Mouse (Mus musculus) skeletal muscle tissue, adult 2 months (tissue): ENCODE measurements around the gene Per1.

Experiments used
- DNase-seq: peaks from one replicate; pipeline ENCODE4 v3.0.0-alpha.2; 2012; ENCODE audit warnings: low read depth, low spot score

Gene Per1

DNA sequence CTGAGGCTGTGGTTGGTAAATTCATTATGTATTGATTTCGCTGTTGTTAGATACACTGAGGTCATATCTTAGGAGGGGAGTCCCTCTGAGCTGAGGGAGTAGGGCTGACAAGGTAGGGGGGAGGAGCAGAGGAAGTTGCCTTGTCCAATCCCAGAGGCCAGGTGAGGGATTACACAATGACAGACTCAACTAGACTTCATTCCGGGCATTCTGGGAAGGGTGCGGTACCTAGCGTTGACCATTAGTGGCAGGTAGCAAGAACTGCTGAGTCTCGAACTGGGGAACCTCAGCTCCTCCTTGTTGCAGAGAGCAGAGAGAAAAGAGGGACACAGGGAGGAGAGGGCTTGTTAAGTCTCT, 38.5 kb downstream of the Per1 start:
- no peak for DNase-seq

GRCm38 (mm10) chr11:69133923-69134621, 39.1 kb downstream of the Per1 start:
- DNase-seq: no peak

GRCm38 (mm10) chr11:69134622-69134968, 39.6 kb downstream of the Per1 start:
- no peak for DNase-seq

GRCm38 (mm10) chr11:69135361-69135760, 40.3 kb downstream of the Per1 start:
- DNase-seq: no peak

DNA sequence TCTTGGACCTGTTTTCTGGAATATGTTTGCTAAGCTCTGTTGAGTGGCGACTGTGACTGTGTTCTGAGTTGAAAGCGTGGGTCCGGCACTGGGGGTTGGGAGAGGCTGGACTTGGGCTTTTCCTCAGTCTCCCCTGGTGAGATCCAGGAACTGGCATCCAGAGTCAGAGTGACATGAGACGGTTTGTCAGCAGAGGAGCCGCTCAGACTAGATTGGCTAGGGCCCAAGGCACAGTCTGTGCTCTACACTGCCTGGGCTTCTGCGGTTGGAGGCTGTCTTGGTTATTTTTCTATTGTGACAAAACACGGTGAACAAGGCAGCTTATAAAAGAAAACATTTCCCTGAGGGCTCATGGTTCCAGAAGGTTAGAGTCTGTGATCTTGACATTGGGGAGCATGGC, 52.5 kb downstream of the Per1 start:
- DNase-seq: peak; percentile 30

GRCm38 (mm10) chr11:69148451-69148960, 53.5 kb downstream of the Per1 start:
- DNase-seq: no peak

DNA sequence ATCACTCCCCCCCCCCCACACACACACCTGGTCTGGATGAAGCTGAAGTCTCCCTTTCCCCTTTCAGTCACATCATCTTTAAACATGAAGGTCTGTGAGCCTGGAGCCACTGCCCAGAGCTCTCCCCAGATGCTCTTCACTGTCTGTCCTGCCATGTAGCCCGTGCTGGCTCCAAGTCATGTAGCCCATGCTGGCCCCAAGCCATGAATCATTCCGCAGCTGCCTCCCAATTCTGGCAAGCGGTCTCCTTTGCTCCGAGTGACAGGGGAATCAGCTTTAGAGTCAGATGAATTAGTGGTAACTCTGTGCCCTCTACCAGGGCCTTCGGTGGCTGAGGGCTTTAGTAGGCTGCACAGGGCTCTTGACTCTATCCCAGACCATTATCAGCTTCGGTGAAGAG, 54.7 kb downstream of the Per1 start:
- DNase-seq: no peak

DNA sequence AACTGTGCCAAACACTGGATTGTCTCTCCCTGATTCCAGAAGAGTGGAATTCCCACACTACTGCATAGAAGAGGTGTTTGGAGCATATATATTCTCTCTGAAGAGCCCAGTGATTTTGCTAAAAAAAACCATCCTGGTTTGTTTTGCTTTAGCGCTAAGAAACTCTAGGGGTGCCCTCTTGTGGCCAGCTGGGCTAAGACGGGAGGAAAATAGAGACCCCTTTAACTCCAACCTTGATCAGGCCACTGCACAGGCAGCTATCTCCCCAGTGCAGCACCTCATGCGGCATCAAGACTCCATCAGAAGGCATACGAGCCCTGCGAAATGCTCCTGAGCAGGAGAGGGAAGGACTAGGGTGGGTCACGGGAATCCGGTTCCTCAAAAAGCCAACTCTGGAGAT, 55.4 kb downstream of the Per1 start:
- DNase-seq: no peak

DNA sequence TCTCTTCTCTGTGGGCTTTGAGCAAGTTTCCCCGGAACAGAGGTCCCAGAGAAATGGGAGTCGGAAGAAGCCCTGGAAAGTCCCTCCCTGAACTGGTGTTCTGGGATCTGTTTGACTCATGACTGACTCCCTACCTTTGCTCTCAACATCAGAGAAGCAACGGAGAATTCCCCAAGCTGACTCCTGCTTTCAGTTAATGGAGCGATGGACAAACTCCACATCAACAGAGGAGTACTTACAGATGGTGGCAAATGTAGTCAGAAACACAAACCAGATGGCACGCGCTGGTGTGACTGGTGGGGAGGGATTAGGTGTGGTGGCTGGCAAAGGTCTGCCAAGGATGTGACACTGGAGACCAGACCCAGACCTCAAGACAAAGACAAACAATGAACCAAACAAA, 56.0 kb downstream of the Per1 start:
- no peak for DNase-seq

- DNase-seq: no peak
These were observed 58.8 kb downstream of the Per1 start for GRCm38 (mm10) chr11:69153831-69154230.

GRCm38 (mm10) chr11:69155351-69155750, 60.3 kb downstream of the Per1 start:
- DNase-seq: no peak

DNA sequence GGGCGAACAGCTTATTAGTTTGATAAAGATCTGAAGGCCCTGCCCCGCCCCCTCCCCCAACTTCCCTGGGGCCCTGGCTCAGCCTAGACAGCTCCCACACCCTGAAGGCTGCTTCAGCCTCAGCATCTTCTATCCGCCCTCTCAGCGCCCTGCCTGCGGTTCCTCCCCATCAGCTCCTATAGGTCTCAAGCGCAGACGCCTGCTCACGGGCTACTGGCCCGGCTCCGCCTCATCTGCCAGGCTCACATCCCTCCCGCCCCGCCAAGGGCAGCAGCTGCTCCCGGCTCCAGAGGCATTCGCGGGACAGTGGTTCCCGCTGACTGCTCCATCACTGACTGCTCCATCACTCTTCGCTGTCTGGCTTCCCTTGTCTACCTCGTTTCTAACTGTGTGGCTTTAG, 61.8 kb downstream of the Per1 start, which contains the start of gene Alox12b:
Alox12b (plus strand) TSS at position 190 of the 400 bp plus-strand sequence.
- DNase-seq: no peak
